Mouse (Mus musculus): ENCODE results near the gene Trim2. TPM values are rescaled to one million over a fixed set of nuclear protein-coding genes. Genes with fewer than 3 reads are reported as not detected.

Trim2 gene
- total and polyA plus RNA-seq, 3 experiments: 2.4 to 3.3 (median 2.5) TPM

- no peak for DNase-seq (ENCODE audit: extremely low read depth)
- Histone ChIP-seq H3K9me3 (replicated peaks; ENCODE audit: low read length) (no peaks in the 10 kb centered on the region), H3K36me3 (replicated peaks in 1 of 2; ENCODE audit: control insufficient read depth in 1 of 2, insufficient read depth in 1 of 2, low read length in 1 of 2) (no peaks in the 10 kb centered on the region), H3K27me3 (replicated peaks) (peaks cover 3% of the 10 kb centered on the region), H3K4me2 (ENCODE audit: insufficient read depth, low read depth, poor library complexity, severe bottlenecking) (no peak overlapping the region), H3K4me1 (ENCODE audit: control insufficient read depth in 1 of 2, insufficient read depth in 2 of 2) (peaks cover 0 to 9% of the 10 kb centered on the region in 2 experiments; a peak in 3 of 4 replicates), H3K4me3 (replicated peaks in 1 of 3; ENCODE audit: low read depth in 2 of 3, low read length in 2 of 3, poor library complexity in 1 of 3) (no peak overlapping the region), H3K27ac (ENCODE audit: insufficient read depth, low read depth) (no peak overlapping the region), H3K9ac (ENCODE audit: insufficient read depth, low read depth) (no peak overlapping the region), H3K79me2 (replicated peaks; ENCODE audit: control insufficient read depth, extremely low read depth, insufficient read depth, poor library complexity, severe bottlenecking) (no peaks in the 10 kb centered on the region)
- in situ Hi-C loops (cut with MboI; ENCODE audit: low pct_ligation_motif_present, low pct_unique_long_range_greater_than_20kb, low sequenced_read_pairs): no loop called here
- dilution Hi-C loops (cut with MboI; ENCODE audit: extremely low pct_ligation_motif_present, extremely low pct_unique_long_range_greater_than_20kb, low sequenced_read_pairs): no loop called here
- no peak for TF ChIP-seq HCFC1 (IDR thresholded peaks at IDR 0.05; ENCODE audit: low read depth, low read length)
- TF ChIP-seq IRF4 (IDR thresholded peaks at IDR 0.05; ENCODE audit: low read depth, low read length): no peak
- TF ChIP-seq RAD21 (IDR thresholded peaks at IDR 0.05; ENCODE audit: low read depth, low read length): no peak
- no peak for TF ChIP-seq GABPA (IDR thresholded peaks at IDR 0.05; ENCODE audit: insufficient replicate concordance, low read depth, low read length)
- no peak for TF ChIP-seq PAX5 (IDR thresholded peaks at IDR 0.05; ENCODE audit: low read length)
- TF ChIP-seq MEF2A (IDR thresholded peaks at IDR 0.05; ENCODE audit: borderline replicate concordance, low read depth, low read length): no peak
- no peak for TF ChIP-seq MAX (IDR thresholded peaks at IDR 0.05; ENCODE audit: low read length)
- TF ChIP-seq ZMIZ1 (IDR thresholded peaks at IDR 0.05; ENCODE audit: low read depth, low read length): no peak
These were observed 40.2 kb downstream of the Trim2 start for GRCm38 (mm10) chr3:84266391-84266931.

- no peak overlapping the region for H3K4me2 ChIP-seq (ENCODE audit: insufficient read depth, low read depth, poor library complexity, severe bottlenecking)
- no peak overlapping the region for H3K4me3 ChIP-seq (replicated peaks in 1 of 3; ENCODE audit: low read depth in 2 of 3, low read length in 2 of 3, poor library complexity in 1 of 3)
- peaks cover 3% of the 10 kb centered on the region for H3K27me3 ChIP-seq (replicated peaks)
- DNase-seq (ENCODE audit: extremely low read depth): no peak
- no peak overlapping the region for H3K27ac ChIP-seq (ENCODE audit: insufficient read depth, low read depth)
- no peak overlapping the region for H3K9ac ChIP-seq (ENCODE audit: insufficient read depth, low read depth)
- H3K9me3 ChIP-seq (replicated peaks; ENCODE audit: low read length): no peaks in the 10 kb centered on the region
- no peaks in the 10 kb centered on the region for H3K36me3 ChIP-seq (replicated peaks in 1 of 2; ENCODE audit: control insufficient read depth in 1 of 2, insufficient read depth in 1 of 2, low read length in 1 of 2)
- peaks cover 0 to 15% of the 10 kb centered on the region in 2 experiments; a peak in 3 of 4 replicates for H3K4me1 ChIP-seq (ENCODE audit: control insufficient read depth in 1 of 2, insufficient read depth in 2 of 2)
- H3K79me2 ChIP-seq (replicated peaks; ENCODE audit: control insufficient read depth, extremely low read depth, insufficient read depth, poor library complexity, severe bottlenecking): no peaks in the 10 kb centered on the region
- dilution Hi-C loops (cut with MboI; ENCODE audit: extremely low pct_ligation_motif_present, extremely low pct_unique_long_range_greater_than_20kb, low sequenced_read_pairs): no loop called here
- in situ Hi-C loops (cut with MboI; ENCODE audit: low pct_ligation_motif_present, low pct_unique_long_range_greater_than_20kb, low sequenced_read_pairs): no loop called here
- TF ChIP-seq MXI1 (IDR thresholded peaks at IDR 0.05; ENCODE audit: low read depth, low read length): no peak
These were observed 41.6 kb downstream of the Trim2 start for GRCm38 (mm10) chr3:84265084-84265483.

- dilution Hi-C loops (cut with MboI; ENCODE audit: extremely low pct_ligation_motif_present, extremely low pct_unique_long_range_greater_than_20kb, low sequenced_read_pairs): no loop called here
- H3K36me3 ChIP-seq (replicated peaks in 1 of 2; ENCODE audit: control insufficient read depth in 1 of 2, insufficient read depth in 1 of 2, low read length in 1 of 2): no peaks in the 10 kb centered on the region
- no peak overlapping the region for H3K27ac ChIP-seq (ENCODE audit: insufficient read depth, low read depth)
- DNase-seq (ENCODE audit: extremely low read depth): no peak
- H3K4me2 ChIP-seq (ENCODE audit: insufficient read depth, low read depth, poor library complexity, severe bottlenecking): no peak overlapping the region
- H3K27me3 ChIP-seq (replicated peaks): peaks cover 3% of the 10 kb centered on the region
- H3K79me2 ChIP-seq (replicated peaks; ENCODE audit: control insufficient read depth, extremely low read depth, insufficient read depth, poor library complexity, severe bottlenecking): no peaks in the 10 kb centered on the region
- no peak overlapping the region for H3K4me3 ChIP-seq (replicated peaks in 1 of 3; ENCODE audit: low read depth in 2 of 3, low read length in 2 of 3, poor library complexity in 1 of 3)
- no peaks in the 10 kb centered on the region for H3K9me3 ChIP-seq (replicated peaks; ENCODE audit: low read length)
- in situ Hi-C loops (cut with MboI; ENCODE audit: low pct_ligation_motif_present, low pct_unique_long_range_greater_than_20kb, low sequenced_read_pairs): no loop called here
- peaks cover 0 to 16% of the 10 kb centered on the region in 2 experiments; a peak in 3 of 4 replicates for H3K4me1 ChIP-seq (ENCODE audit: control insufficient read depth in 1 of 2, insufficient read depth in 2 of 2)
- no peak overlapping the region for H3K9ac ChIP-seq (ENCODE audit: insufficient read depth, low read depth)
- TF ChIP-seq MAFK (IDR thresholded peaks at IDR 0.05; ENCODE audit: insufficient replicate concordance, low read length) (no peak), JUN (IDR thresholded peaks at IDR 0.05; ENCODE audit: insufficient read depth, low read depth, low read length) (no peak), TCF12 (IDR thresholded peaks at IDR 0.05; ENCODE audit: low read depth, low read length) (no peak), BHLHE40 (IDR thresholded peaks at IDR 0.05; ENCODE audit: low read depth, low read length) (no peak), MYC (IDR thresholded peaks at IDR 0.05; ENCODE audit: low read depth, low read length) (no peak), JUND (conservative IDR thresholded peaks at IDR 0.05; ENCODE audit: low read depth, low read length) (no peak), ZC3H11A (IDR thresholded peaks at IDR 0.05; ENCODE audit: low read depth, low read length) (no peak), RAD21 (IDR thresholded peaks at IDR 0.05; ENCODE audit: low read depth, low read length) (no peak), USF2 (conservative IDR thresholded peaks at IDR 0.05; ENCODE audit: low read depth, low read length) (no peak), ZNF384 (IDR thresholded peaks at IDR 0.05; ENCODE audit: low read depth, low read length) (no peak), HCFC1 (IDR thresholded peaks at IDR 0.05; ENCODE audit: low read depth, low read length) (no peak), EP300 (IDR thresholded peaks at IDR 0.05; ENCODE audit: low read length) (no peak), SIN3A (IDR thresholded peaks at IDR 0.05; ENCODE audit: low read length) (no peak), POLR2AphosphoS2 (IDR thresholded peaks at IDR 0.05; ENCODE audit: low read depth, low read length) (no peak), ETS1 (conservative IDR thresholded peaks at IDR 0.05; ENCODE audit: low read depth, low read length) (no peak), NRF1 (IDR thresholded peaks at IDR 0.05; ENCODE audit: low read depth, low read length) (no peak), MXI1 (IDR thresholded peaks at IDR 0.05; ENCODE audit: low read depth, low read length) (no peak)
These were observed 42.3 kb downstream of the Trim2 start for GRCm38 (mm10) chr3:84264395-84264794.

Measured in CH12.LX (cell line).